Mouse (Mus musculus) mouse embryonic stem cell (cell line): ENCODE results near the gene Psat1.

Experiments
- in situ Hi-C, 2 experiments: fragments of 300-500 bp; cut with MboI; formaldehyde crosslinking; loops; 1 replicate in 1 of 2; 3 replicates in 1 of 2; pipeline ENCODE4 v1.14.3; 2019 to 2020; ENCODE audit warnings: low sequenced_read_pairs in 2 of 2, low pct_unique_long_range_greater_than_20kb in 1 of 2, mixed read lengths in 1 of 2; ENCODE audit not compliant: unreplicated experiment in 1 of 2

The Psat1 gene

GRCm38 (mm10) chr19:15947237-15947636 lies at the start of gene Psat1:
Gene Psat1 (minus strand): TSS chr19:15947337.
- in situ Hi-C loops: no loop called here

- in situ Hi-C loops: no loop called here
Measured at GRCm38 (mm10) chr19:15990102-15990501, 43.0 kb upstream of the Psat1 start.

GRCm38 (mm10) chr19:15985172-15985713 lies 38.1 kb upstream of the Psat1 start:
- in situ Hi-C loops: no loop called here

- in situ Hi-C loops: no loop called here
Measured at GRCm38 (mm10) chr19:15984449-15985171, 37.5 kb upstream of the Psat1 start, which contains the start of gene Cep78. Gene Cep78 (minus strand): TSS chr19:15984989.

GRCm38 (mm10) chr19:15983739-15984344 lies 36.7 kb upstream of the Psat1 start:
- in situ Hi-C loops: no loop called here

- in situ Hi-C loops: no loop called here
Measured at GRCm38 (mm10) chr19:15982926-15983738, 36.0 kb upstream of the Psat1 start.

- in situ Hi-C loops: no loop called here
Measured at GRCm38 (mm10) chr19:15981861-15982260, 34.7 kb upstream of the Psat1 start.

- in situ Hi-C loops: no loop called here
Measured at GRCm38 (mm10) chr19:15973365-15973764, 26.2 kb upstream of the Psat1 start.

- in situ Hi-C loops: no loop called here
Measured at GRCm38 (mm10) chr19:15965082-15965481, 17.9 kb upstream of the Psat1 start.

GRCm38 (mm10) chr19:15964533-15964932 lies 17.4 kb upstream of the Psat1 start:
- in situ Hi-C loops: no loop called here

GRCm38 (mm10) chr19:15963011-15963695 lies 16.0 kb upstream of the Psat1 start:
- in situ Hi-C loops: no loop called here

- in situ Hi-C loops: no loop called here
Measured at GRCm38 (mm10) chr19:15962313-15962712, 15.2 kb upstream of the Psat1 start.

GRCm38 (mm10) chr19:15950225-15950624 lies 3.1 kb upstream of the Psat1 start:
- in situ Hi-C loops: no loop called here

GRCm38 (mm10) chr19:15948867-15949266 lies 1.7 kb upstream of the Psat1 start:
- in situ Hi-C loops: no loop called here

- in situ Hi-C loops: no loop called here
Measured at GRCm38 (mm10) chr19:15948426-15948825, 1.3 kb upstream of the Psat1 start.

- in situ Hi-C loops: no loop called here
Measured at GRCm38 (mm10) chr19:15946663-15947062, 474 bp downstream of the Psat1 start.

- in situ Hi-C loops: no loop called here
Measured at GRCm38 (mm10) chr19:15943117-15943423, 4.1 kb downstream of the Psat1 start.

GRCm38 (mm10) chr19:15942421-15943116 lies 4.6 kb downstream of the Psat1 start:
- in situ Hi-C loops: no loop called here
